Mouse (Mus musculus) kidney, embryonic 14.5 days (tissue): ENCODE measurements around the gene Krtcap3. TPM values are rescaled to one million over a fixed set of nuclear protein-coding genes. Genes with fewer than 3 reads are reported as not detected.

ENCODE experiments used
- polyA plus RNA-seq: library from polyadenylated mRNA; unstranded; fragments of >200 nt; fragmentation: Nextera tagmentation; extraction: Ambion mirVana; gene quantifications from 2 replicates; pipeline ENCODE4 v1.2.1, GENCODE M21; 2014

Krtcap3 gene
- polyA plus RNA-seq, 1 experiment from 2014 or later: 28.0 TPM

Other genes with a start within 250 kb of the Krtcap3 start
- gene Atraid, start 203.4 kb upstream of the Krtcap3 start, polyA plus RNA-seq: 144 and 160 TPM in 2 replicates
- gene Slc5a6, start 202.8 kb upstream of the Krtcap3 start, polyA plus RNA-seq: 5.5 and 10.9 TPM in 2 replicates
- 35.4 and 40.5 TPM in 2 replicates for gene Cad, start 196.9 kb upstream of the Krtcap3 start, polyA plus RNA-seq
- not detected in 2 replicates for gene Dnajc5g, start 145.4 kb upstream of the Krtcap3 start, polyA plus RNA-seq
- gene Slc30a3, start 143.5 kb upstream of the Krtcap3 start, polyA plus RNA-seq: 1.9 and 3.4 TPM in 2 replicates
- not detected in 2 replicates for gene Trim54, start 135.0 kb upstream of the Krtcap3 start, polyA plus RNA-seq
- gene Ucn, start 112.9 kb upstream of the Krtcap3 start, polyA plus RNA-seq: not detected in 2 replicates
- gene Mpv17, start 97.4 kb upstream of the Krtcap3 start, polyA plus RNA-seq: 67.5 and 68.3 TPM in 2 replicates
- gene Gm29609, start 71.8 kb upstream of the Krtcap3 start, polyA plus RNA-seq: 1.4 and 1.6 TPM in 2 replicates
- gene Gtf3c2, start 71.5 kb upstream of the Krtcap3 start, polyA plus RNA-seq: 51.6 and 85.6 TPM in 2 replicates
- 110 and 133 TPM in 2 replicates for gene Snx17, start 58.5 kb upstream of the Krtcap3 start, polyA plus RNA-seq
- gene Eif2b4, start 58.3 kb upstream of the Krtcap3 start, polyA plus RNA-seq: 60.1 and 67.3 TPM in 2 replicates
- gene Zfp513, start 49.4 kb upstream of the Krtcap3 start, polyA plus RNA-seq: 6.7 and 9.0 TPM in 2 replicates
- 130 and 145 TPM in 2 replicates for gene Ppm1g, start 31.0 kb upstream of the Krtcap3 start, polyA plus RNA-seq
- gene Nrbp1, start 10.8 kb upstream of the Krtcap3 start, polyA plus RNA-seq: 115 and 153 TPM in 2 replicates
- gene Gm9970, start 10.5 kb upstream of the Krtcap3 start, polyA plus RNA-seq: 0.39 and 0.72 TPM in 2 replicates
- gene Ift172, start 39.4 kb downstream of the Krtcap3 start, polyA plus RNA-seq: 26.3 and 31.9 TPM in 2 replicates
- 42.8 and 55.6 TPM in 2 replicates for gene Fndc4, start 44.4 kb downstream of the Krtcap3 start, polyA plus RNA-seq
- 0.76 TPM in 1 of 2 replicates, not detected in the other for gene Gckr, start 45.8 kb downstream of the Krtcap3 start, polyA plus RNA-seq
- gene Zfp512, start 200.7 kb downstream of the Krtcap3 start, polyA plus RNA-seq: 27.4 and 55.0 TPM in 2 replicates
- gene 4930548H24Rik, start 234.0 kb downstream of the Krtcap3 start, polyA plus RNA-seq: 0.08 and 0.09 TPM in 2 replicates
- gene Gpn1, start 243.1 kb downstream of the Krtcap3 start, polyA plus RNA-seq: 55.8 and 72.0 TPM in 2 replicates